Mouse (Mus musculus): ENCODE measurements at regions not wholly inside any gene's neighbourhood (a gene's known extent, or its start where the extent isn't known, plus 50 kb on each side); places are given as distances from the start of the nearest gene placed in this dataset.

- no peak for DNase-seq (ENCODE audit: low read depth, low spot score)
- H3K27ac ChIP-seq (ENCODE audit: control insufficient read depth, low read depth, low read length), result no peak overlapping the region
- TF ChIP-seq KAT2A (conservative IDR thresholded peaks at IDR 0.05; ENCODE audit: low read depth, low read length), result no peak
These were observed 490.6 kb upstream of the Zic4 start for GRCm38 (mm10) chr9:90871636-90872035.

DNA sequence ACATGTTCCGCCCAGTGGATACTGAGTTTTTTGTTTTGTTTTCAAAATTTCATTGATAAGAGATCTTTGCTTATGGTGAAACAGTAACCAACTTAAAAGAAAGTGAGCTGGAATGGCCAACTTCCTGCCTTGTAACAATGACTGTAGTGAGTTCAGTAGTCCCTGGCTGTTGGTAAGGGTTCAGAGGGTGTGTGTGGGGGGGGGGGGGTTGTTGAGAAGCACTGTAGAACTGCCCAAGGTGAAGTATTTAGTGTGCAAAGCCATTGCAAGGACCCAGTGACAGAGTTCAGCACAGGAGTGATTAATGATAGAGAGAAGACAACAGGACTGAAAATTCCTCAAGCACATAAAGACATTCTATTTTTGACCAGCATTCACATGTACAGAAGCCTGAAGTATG is 477.7 kb upstream of the Zic4 start:
- no peaks in the 10 kb centered on the region for H3K79me2 ChIP-seq (ENCODE audit: control insufficient read depth, insufficient read depth, low read length, poor library complexity)
- no peaks in the 10 kb centered on the region for H3K36me3 ChIP-seq (ENCODE audit: control insufficient read depth in 1 of 2, insufficient read depth in 2 of 2, low read length in 2 of 2)
- no peaks in the 10 kb centered on the region for H3K27me3 ChIP-seq (ENCODE audit: control insufficient read depth in 1 of 2, insufficient read depth in 2 of 2, low read length in 2 of 2)
- DNase-seq (ENCODE audit: low read depth, low spot score), result no peak
- no peaks in the 10 kb centered on the region for H3K9me3 ChIP-seq (replicated peaks; ENCODE audit: insufficient read depth, low read length)
- no peak overlapping the region for H3K27ac ChIP-seq (ENCODE audit: control insufficient read depth, low read depth, low read length)
- TF ChIP-seq MAFK (IDR thresholded peaks at IDR 0.05; ENCODE audit: borderline replicate concordance, low read depth, low read length), result no peak
- TF ChIP-seq TAL1 (IDR thresholded peaks at IDR 0.05; ENCODE audit: low read length), result no peak
- TF ChIP-seq UBTF (IDR thresholded peaks at IDR 0.05; ENCODE audit: borderline replicate concordance, insufficient read depth, low read depth, low read length), result no peak
- no peak for TF ChIP-seq MAX (IDR thresholded peaks at IDR 0.05; ENCODE audit: low read length)
- no peak for TF ChIP-seq SIN3A (IDR thresholded peaks at IDR 0.05; ENCODE audit: low read length)
- TF ChIP-seq HCFC1 (IDR thresholded peaks at IDR 0.05; ENCODE audit: low read depth, low read length), result no peak
- TF ChIP-seq ZMIZ1 (IDR thresholded peaks at IDR 0.05; ENCODE audit: low read depth, low read length), result no peak
- TF ChIP-seq USF2 (IDR thresholded peaks at IDR 0.05; ENCODE audit: borderline replicate concordance in 1 of 2, insufficient read depth in 1 of 2, low read depth in 1 of 2, low read length in 2 of 2), result no peak
- TF ChIP-seq JUND (IDR thresholded peaks at IDR 0.05; ENCODE audit: low read depth, low read length), result no peak
- TF ChIP-seq MEF2A (IDR thresholded peaks at IDR 0.05; ENCODE audit: extremely low read depth, insufficient replicate concordance, low read depth, low read length, poor library complexity, severe bottlenecking), result no peak
- TF ChIP-seq ZC3H11A (IDR thresholded peaks at IDR 0.05; ENCODE audit: low read depth, low read length), result no peak
- no peak for TF ChIP-seq MAZ (IDR thresholded peaks at IDR 0.05; ENCODE audit: low read depth, low read length)
- TF ChIP-seq MYB (IDR thresholded peaks at IDR 0.05; ENCODE audit: low read depth, low read length), result no peak
- TF ChIP-seq GABPA (IDR thresholded peaks at IDR 0.05; ENCODE audit: low read depth, low read length), result no peak
- H3K4me1 ChIP-seq (ENCODE audit: control insufficient read depth in 1 of 2, insufficient read depth in 2 of 2, low read length in 2 of 2), result no peaks in the 10 kb centered on the region
- H3K9ac ChIP-seq (ENCODE audit: control insufficient read depth, low read depth, low read length, poor library complexity, severe bottlenecking), result no peak overlapping the region
- no peak overlapping the region for H3K4me3 ChIP-seq (ENCODE audit: control insufficient read depth in 1 of 2, insufficient read depth in 1 of 2, low read depth in 2 of 2, low read length in 2 of 2)

More at GRCm38 (mm10) chr9:90871636-90872035, 490.6 kb upstream of the Zic4 start:
- Histone ChIP-seq H3K4me1 (ENCODE audit: control insufficient read depth in 1 of 2, insufficient read depth in 2 of 2, low read length in 2 of 2) (no peaks in the 10 kb centered on the region), H3K79me2 (ENCODE audit: control insufficient read depth, insufficient read depth, low read length, poor library complexity) (no peaks in the 10 kb centered on the region), H3K4me3 (ENCODE audit: control insufficient read depth in 1 of 2, insufficient read depth in 1 of 2, low read depth in 2 of 2, low read length in 2 of 2) (no peak overlapping the region), H3K36me3 (ENCODE audit: control insufficient read depth in 1 of 2, insufficient read depth in 2 of 2, low read length in 2 of 2) (no peaks in the 10 kb centered on the region), H3K27me3 (ENCODE audit: control insufficient read depth in 1 of 2, insufficient read depth in 2 of 2, low read length in 2 of 2) (no peaks in the 10 kb centered on the region), H3K9ac (ENCODE audit: control insufficient read depth, low read depth, low read length, poor library complexity, severe bottlenecking) (no peak overlapping the region), H3K9me3 (replicated peaks; ENCODE audit: insufficient read depth, low read length) (no peaks in the 10 kb centered on the region)

Data from MEL (cell line).